Mouse (Mus musculus): ENCODE measurements around the gene Klkb1. TPM values are rescaled to one million over a fixed set of nuclear protein-coding genes. Genes with fewer than 3 reads are reported as not detected.

Klkb1 gene
- polyA plus RNA-seq, 1 experiment from 2014 or later, result not detected

DNA sequence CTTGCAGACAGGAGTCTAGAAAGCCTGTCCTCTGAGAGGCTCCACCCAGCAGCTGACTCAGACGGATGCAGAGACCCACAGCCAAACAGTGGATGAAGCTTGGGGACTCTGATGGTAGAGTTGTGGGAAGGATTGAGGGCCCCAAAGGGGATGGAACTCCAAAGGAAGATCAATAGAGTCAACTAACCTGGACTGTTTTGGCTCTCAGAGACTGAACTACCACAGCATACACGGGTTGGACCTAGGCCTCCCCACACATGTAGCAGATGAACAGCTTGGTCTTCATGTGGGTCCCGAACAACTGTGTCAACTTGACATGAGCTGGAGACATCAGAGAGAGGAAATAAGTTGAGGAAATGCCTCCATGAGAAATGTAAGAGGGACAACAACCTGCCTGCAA lies 31.8 kb downstream of the Klkb1 start:
- Histone ChIP-seq H3K9me3 (ENCODE audit: control insufficient read depth, low read length) (no peaks in the 10 kb centered on the region), H3K9ac (ENCODE audit: low read length) (no peak overlapping the region), H3K27ac (ENCODE audit: low read depth, low read length) (no peak overlapping the region), H3K36me3 (ENCODE audit: control insufficient read depth, insufficient read depth, low read length) (no peaks in the 10 kb centered on the region), H3K4me2 (ENCODE audit: low read depth) (no peak overlapping the region), H3K27me3 (ENCODE audit: control insufficient read depth, insufficient read depth, low read length) (no peaks in the 10 kb centered on the region), H3K4me1 (ENCODE audit: control insufficient read depth, insufficient read depth, low read length) (no peaks in the 10 kb centered on the region), H3K4me3 (ENCODE audit: low read depth, low read length) (no peak overlapping the region)
- DNase-seq (ENCODE audit: low spot score) (no peak), ATAC-seq (ENCODE audit: insufficient read depth, low FRiP score, low TSS enrichment) (no peak)
- 74% methylated on average over 3 of the region's 3 CpGs for WGBS

GRCm38 (mm10) chr8:45261920-45262319 lies 32.7 kb downstream of the Klkb1 start, which contains the start of gene F11:
TSS of gene F11 (minus strand) at chr8:45262031.
- Histone ChIP-seq H3K27me3 (ENCODE audit: control insufficient read depth, insufficient read depth, low read length) (no peaks in the 10 kb centered on the region), H3K9ac (ENCODE audit: low read length) (no peak within 1 kb of the TSS), H3K9me3 (ENCODE audit: control insufficient read depth, low read length) (no peaks in the 10 kb centered on the region), H3K27ac (ENCODE audit: low read depth, low read length) (no peak within 1 kb of the TSS), H3K4me2 (ENCODE audit: low read depth) (no peak within 1 kb of the TSS), H3K4me3 (ENCODE audit: low read depth, low read length) (no peak within 1 kb of the TSS), H3K4me1 (ENCODE audit: control insufficient read depth, insufficient read depth, low read length) (no peaks in the 10 kb centered on the region), H3K36me3 (ENCODE audit: control insufficient read depth, insufficient read depth, low read length) (no peaks in the 10 kb centered on the region)
- ATAC-seq (ENCODE audit: insufficient read depth, low FRiP score, low TSS enrichment) (no peak), DNase-seq (ENCODE audit: low spot score) (no peak)
- WGBS, result 89% methylated on average over 10 of the region's 10 CpGs

GRCm38 (mm10) chr8:45258421-45258820 lies 36.2 kb downstream of the Klkb1 start:
- no peak overlapping the region for H3K4me2 ChIP-seq (ENCODE audit: low read depth)
- no peak overlapping the region for H3K4me3 ChIP-seq (ENCODE audit: low read depth, low read length)
- no peaks in the 10 kb centered on the region for H3K27me3 ChIP-seq (ENCODE audit: control insufficient read depth, insufficient read depth, low read length)
- no peak overlapping the region for H3K27ac ChIP-seq (ENCODE audit: low read depth, low read length)
- DNase-seq (ENCODE audit: low spot score) (no peak), ATAC-seq (ENCODE audit: insufficient read depth, low FRiP score, low TSS enrichment) (no peak)
- WGBS, result 75% methylated on average over 8 of the region's 8 CpGs
- no peaks in the 10 kb centered on the region for H3K9me3 ChIP-seq (ENCODE audit: control insufficient read depth, low read length)
- H3K36me3 ChIP-seq (ENCODE audit: control insufficient read depth, insufficient read depth, low read length), result no peaks in the 10 kb centered on the region
- H3K4me1 ChIP-seq (ENCODE audit: control insufficient read depth, insufficient read depth, low read length), result no peaks in the 10 kb centered on the region
- no peak overlapping the region for H3K9ac ChIP-seq (ENCODE audit: low read length)

DNA sequence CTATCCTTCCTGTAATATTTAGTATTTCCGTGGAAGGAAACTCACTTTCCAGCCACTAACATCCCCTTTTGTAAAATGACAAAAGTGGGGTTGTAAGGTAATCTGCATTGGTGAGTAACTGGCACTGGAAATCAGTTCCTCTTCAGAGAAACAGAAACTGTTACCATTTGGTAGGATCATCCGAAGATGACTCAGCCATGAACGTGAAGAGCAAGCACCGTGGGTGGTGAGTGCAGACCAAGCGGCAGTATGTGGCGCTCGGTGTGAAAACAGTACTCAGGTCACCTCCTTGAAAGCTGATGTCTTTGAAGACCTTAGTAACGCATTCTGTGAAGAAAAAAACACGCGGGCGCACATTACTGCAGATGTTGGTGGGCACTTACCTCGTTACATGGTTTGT lies 39.6 kb downstream of the Klkb1 start:
- H3K4me3 ChIP-seq (ENCODE audit: low read depth, low read length), result no peak overlapping the region
- H3K27ac ChIP-seq (ENCODE audit: low read depth, low read length), result no peak overlapping the region
- no peaks in the 10 kb centered on the region for H3K4me1 ChIP-seq (ENCODE audit: control insufficient read depth, insufficient read depth, low read length)
- H3K9ac ChIP-seq (ENCODE audit: low read length), result no peak overlapping the region
- no peak for DNase-seq (ENCODE audit: low spot score)
- no peak for ATAC-seq (ENCODE audit: insufficient read depth, low FRiP score, low TSS enrichment)
- no peaks in the 10 kb centered on the region for H3K9me3 ChIP-seq (ENCODE audit: control insufficient read depth, low read length)
- WGBS, result 66% methylated on average over 12 of the region's 12 CpGs
- no peaks in the 10 kb centered on the region for H3K27me3 ChIP-seq (ENCODE audit: control insufficient read depth, insufficient read depth, low read length)
- H3K36me3 ChIP-seq (ENCODE audit: control insufficient read depth, insufficient read depth, low read length), result no peaks in the 10 kb centered on the region
- no peak overlapping the region for H3K4me2 ChIP-seq (ENCODE audit: low read depth)

DNA sequence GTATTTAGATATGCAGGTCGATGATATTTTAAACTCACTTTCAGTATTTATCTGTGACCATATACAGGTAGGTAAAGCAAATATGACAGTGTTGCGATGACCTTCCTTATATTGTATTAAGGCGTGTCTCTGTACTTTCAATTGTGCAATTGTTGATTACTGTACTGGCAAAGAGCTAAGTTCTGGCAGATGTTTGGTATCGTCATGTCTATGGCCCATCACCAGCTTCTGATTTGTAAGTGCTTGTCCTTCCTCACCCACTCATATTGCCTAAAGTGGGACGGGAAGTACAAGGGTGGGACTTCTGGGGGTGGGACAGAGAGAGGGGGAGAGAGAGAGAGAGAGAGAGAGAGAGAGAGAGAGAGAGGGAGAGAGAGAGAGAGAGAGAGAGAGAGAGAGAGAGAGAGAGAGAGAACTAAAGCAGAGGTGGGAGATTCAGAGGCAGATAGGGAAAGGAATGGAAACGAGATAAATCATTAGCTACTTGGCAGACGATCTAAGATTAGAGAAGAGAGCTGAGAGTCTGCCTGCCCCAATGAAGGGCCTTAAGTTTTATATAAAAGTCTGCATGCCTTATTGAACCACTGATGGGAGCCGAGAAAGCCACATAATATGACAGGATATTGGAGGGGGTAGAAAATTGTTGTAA lies 40.3 kb downstream of the Klkb1 start:
- no peak for ATAC-seq (ENCODE audit: insufficient read depth, low FRiP score, low TSS enrichment)

GRCm38 (mm10) chr8:45253586-45253985 lies 41.1 kb downstream of the Klkb1 start:
- H3K4me3 ChIP-seq (ENCODE audit: low read depth, low read length), result no peak overlapping the region
- ATAC-seq (ENCODE audit: insufficient read depth, low FRiP score, low TSS enrichment) (no peak), DNase-seq (ENCODE audit: low spot score) (no peak)
- no peaks in the 10 kb centered on the region for H3K9me3 ChIP-seq (ENCODE audit: control insufficient read depth, low read length)
- H3K27ac ChIP-seq (ENCODE audit: low read depth, low read length), result no peak overlapping the region
- WGBS, result 98% methylated on average over 1 of the region's 1 CpGs
- H3K36me3 ChIP-seq (ENCODE audit: control insufficient read depth, insufficient read depth, low read length), result no peaks in the 10 kb centered on the region
- no peak overlapping the region for H3K9ac ChIP-seq (ENCODE audit: low read length)
- no peaks in the 10 kb centered on the region for H3K27me3 ChIP-seq (ENCODE audit: control insufficient read depth, insufficient read depth, low read length)
- H3K4me2 ChIP-seq (ENCODE audit: low read depth), result no peak overlapping the region
- H3K4me1 ChIP-seq (ENCODE audit: control insufficient read depth, insufficient read depth, low read length), result no peaks in the 10 kb centered on the region

More for the DNA sequence above, 40.3 kb downstream of the Klkb1 start:
- H3K27ac ChIP-seq (ENCODE audit: low read depth, low read length), result no peak overlapping the region
- H3K9me3 ChIP-seq (ENCODE audit: control insufficient read depth, low read length), result no peaks in the 10 kb centered on the region
- no peak overlapping the region for H3K4me3 ChIP-seq (ENCODE audit: low read depth, low read length)
- no peak overlapping the region for H3K9ac ChIP-seq (ENCODE audit: low read length)
- no peak for DNase-seq (ENCODE audit: low spot score)
- no peak overlapping the region for H3K4me2 ChIP-seq (ENCODE audit: low read depth)
- 86% methylated on average over 8 of the region's 8 CpGs for WGBS
- H3K27me3 ChIP-seq (ENCODE audit: control insufficient read depth, insufficient read depth, low read length), result no peaks in the 10 kb centered on the region
- no peaks in the 10 kb centered on the region for H3K36me3 ChIP-seq (ENCODE audit: control insufficient read depth, insufficient read depth, low read length)
- no peaks in the 10 kb centered on the region for H3K4me1 ChIP-seq (ENCODE audit: control insufficient read depth, insufficient read depth, low read length)

DNA sequence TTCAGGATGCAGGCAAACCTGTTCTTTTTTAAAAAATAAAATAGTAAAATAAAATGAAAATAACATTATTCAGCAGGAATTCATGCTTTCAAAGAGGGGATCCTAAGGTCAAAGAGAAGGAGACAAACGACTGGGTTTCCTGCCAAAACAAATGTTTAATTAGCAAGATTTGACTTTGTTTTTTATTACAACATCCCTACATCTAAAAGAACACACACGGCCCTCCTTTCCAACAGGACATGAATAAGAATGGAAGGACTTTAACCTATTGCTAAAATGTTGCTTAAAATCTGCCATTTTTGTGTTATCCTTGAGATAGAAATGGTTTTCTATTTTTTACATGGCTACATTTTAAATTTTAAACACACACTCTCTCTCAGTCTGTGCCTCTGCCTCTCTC lies 41.5 kb downstream of the Klkb1 start:
- Histone ChIP-seq H3K9ac (ENCODE audit: low read length) (no peak overlapping the region), H3K4me1 (ENCODE audit: control insufficient read depth, insufficient read depth, low read length) (no peaks in the 10 kb centered on the region), H3K27ac (ENCODE audit: low read depth, low read length) (no peak overlapping the region), H3K36me3 (ENCODE audit: control insufficient read depth, insufficient read depth, low read length) (no peaks in the 10 kb centered on the region), H3K4me2 (ENCODE audit: low read depth) (no peak overlapping the region), H3K4me3 (ENCODE audit: low read depth, low read length) (no peak overlapping the region), H3K9me3 (ENCODE audit: control insufficient read depth, low read length) (no peaks in the 10 kb centered on the region), H3K27me3 (ENCODE audit: control insufficient read depth, insufficient read depth, low read length) (no peaks in the 10 kb centered on the region)
- no peak for DNase-seq (ENCODE audit: low spot score)
- 81% methylated on average over 2 of the region's 2 CpGs for WGBS
- ATAC-seq (ENCODE audit: insufficient read depth, low FRiP score, low TSS enrichment), result no peak

DNA sequence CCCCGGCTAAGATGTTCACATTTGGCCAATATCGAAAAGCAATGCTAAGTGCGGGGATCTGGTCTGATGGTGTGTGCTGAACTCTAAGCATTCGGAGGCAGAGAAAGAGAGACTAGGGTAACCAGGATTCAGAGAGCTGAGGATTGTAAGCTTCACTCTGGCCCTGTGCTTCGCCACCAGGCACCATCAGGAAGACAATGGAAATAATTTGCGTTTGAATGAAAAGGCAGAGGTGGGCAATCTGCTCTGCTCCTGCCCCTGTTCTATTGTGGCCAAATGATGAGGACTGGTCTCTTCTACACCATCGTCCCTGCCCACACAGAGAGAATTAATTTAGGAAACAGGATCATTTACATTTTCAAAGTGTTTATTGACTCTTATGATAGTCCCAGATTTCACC lies 48.4 kb downstream of the Klkb1 start:
- Histone ChIP-seq H3K27me3 (ENCODE audit: control insufficient read depth, insufficient read depth, low read length) (no peaks in the 10 kb centered on the region), H3K9ac (ENCODE audit: low read length) (no peak overlapping the region), H3K4me1 (ENCODE audit: control insufficient read depth, insufficient read depth, low read length) (no peaks in the 10 kb centered on the region), H3K27ac (ENCODE audit: low read depth, low read length) (no peak overlapping the region), H3K9me3 (ENCODE audit: control insufficient read depth, low read length) (no peaks in the 10 kb centered on the region), H3K4me2 (ENCODE audit: low read depth) (no peak overlapping the region), H3K36me3 (ENCODE audit: control insufficient read depth, insufficient read depth, low read length) (no peaks in the 10 kb centered on the region), H3K4me3 (ENCODE audit: low read depth, low read length) (no peak overlapping the region)
- ATAC-seq (ENCODE audit: insufficient read depth, low FRiP score, low TSS enrichment) (no peak), DNase-seq (ENCODE audit: low spot score) (no peak)
- WGBS, result 39% methylated on average over 7 of the region's 7 CpGs

DNA sequence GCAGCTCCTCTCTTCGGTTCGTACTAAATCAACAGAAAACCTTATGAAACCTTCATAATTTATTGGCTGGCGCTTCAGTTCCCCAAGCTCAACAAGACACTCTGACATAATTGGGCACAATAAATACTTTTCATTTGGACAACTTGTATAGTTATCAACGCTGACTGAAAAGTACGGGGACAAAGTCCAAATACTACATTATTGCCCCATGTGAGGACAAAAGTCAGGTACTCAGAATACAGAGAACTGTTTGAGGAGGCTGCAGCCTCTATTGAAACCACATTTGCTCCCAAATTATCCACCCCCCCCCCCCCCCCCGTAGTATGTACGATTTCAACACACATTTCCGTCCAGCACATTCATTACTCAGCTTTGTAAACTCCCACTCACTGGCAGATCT lies 55.3 kb downstream of the Klkb1 start:
- Histone ChIP-seq H3K9me3 (ENCODE audit: control insufficient read depth, low read length) (no peaks in the 10 kb centered on the region), H3K36me3 (ENCODE audit: control insufficient read depth, insufficient read depth, low read length) (no peaks in the 10 kb centered on the region), H3K4me3 (ENCODE audit: low read depth, low read length) (no peak overlapping the region), H3K27me3 (ENCODE audit: control insufficient read depth, insufficient read depth, low read length) (no peaks in the 10 kb centered on the region), H3K4me2 (ENCODE audit: low read depth) (no peak overlapping the region), H3K4me1 (ENCODE audit: control insufficient read depth, insufficient read depth, low read length) (no peaks in the 10 kb centered on the region), H3K9ac (ENCODE audit: low read length) (no peak overlapping the region), H3K27ac (ENCODE audit: low read depth, low read length) (no peak overlapping the region)
- DNase-seq (ENCODE audit: low spot score), result no peak
- no peak for ATAC-seq (ENCODE audit: insufficient read depth, low FRiP score, low TSS enrichment)
- 87% methylated on average over 8 of the region's 8 CpGs for WGBS
